In the genomic region with DNA sequence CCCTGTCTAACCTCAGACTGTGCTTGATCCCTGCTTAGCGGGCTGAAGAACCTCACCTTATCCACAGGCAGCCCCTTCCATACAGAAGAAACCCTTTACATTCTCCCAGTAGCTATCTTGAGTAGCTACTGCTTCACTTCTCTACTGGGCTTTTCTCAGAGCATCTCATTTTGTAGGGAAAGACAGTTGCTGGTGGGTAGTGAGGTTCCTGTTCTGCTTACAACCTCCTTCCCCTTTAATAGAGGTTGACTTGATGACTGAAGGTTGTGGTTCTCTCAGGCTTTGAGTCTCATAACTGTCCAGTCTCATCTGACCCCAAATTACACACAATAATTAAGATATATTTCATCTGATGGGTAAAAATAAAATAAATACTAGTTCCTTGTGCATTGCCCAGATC, we compare ENCODE assay signal across 16 mouse cellular contexts. TPM values are rescaled to one million over a fixed set of nuclear protein-coding genes. Genes with fewer than 3 reads are reported as not detected.
DNase-seq lines count a peak whose midpoint lies in the region; ATAC-seq and TF ChIP-seq lines count a peak whose summit lies in the region.
"Had no signal": no experiment of that assay in that cellular context is flagged by ENCODE, and none has a peak within 500 bp of the region (broad histone marks: within the 10 kb centered on the region; RNA-seq: fewer than 3 reads in every experiment).

No protein-coding gene starts in this region.

- TF ChIP-seq CTCF in MEL (IDR thresholded peaks at IDR 0.05 in 2 of 3, conservative IDR thresholded peaks at IDR 0.05 in 1 of 3; ENCODE audit: control insufficient read depth in 1 of 3, insufficient read depth in 1 of 3, low read depth in 2 of 3, low read length in 3 of 3, poor library complexity in 1 of 3, severe bottlenecking in 1 of 3) = no peak

- DNase-seq in MEL (ENCODE audit: low read depth, low spot score) (peak; percentile 55), MEL-GATA-1-ER (ENCODE audit: extremely low read depth, low read depth) (peak; percentile 34)
- DNase-seq in splenic B cell, adult 2 months (ENCODE audit: low read depth, low spot score) = peak; percentile 24
- no peak for DNase-seq in right cerebral cortex, adult 18-20 months
- DNase-seq: cerebellum, adult 18-20 months; cerebellum, adult 9-11 months; cerebellum, postnatal 36 days; gastrocnemius, adult 2 months; gastrocnemius, postnatal 36 days; heart, adult 2 months had no signal

- H3K4me3 ChIP-seq in MEL (ENCODE audit: control insufficient read depth in 1 of 2, insufficient read depth in 1 of 2, low read depth in 2 of 2, low read length in 2 of 2) = no peak overlapping the region
- H3K4me3 ChIP-seq in forebrain, embryonic 13.5 days = no peak overlapping the region
- H3K4me3 ChIP-seq: embryonic facial prominence, embryonic 10.5 days; gastrocnemius, adult 2 months; heart, adult 2 months; heart, embryonic 12.5 days; hindbrain, embryonic 15.5 days had no signal

- no peaks in the 10 kb centered on the region for H3K27me3 ChIP-seq in MEL (ENCODE audit: control insufficient read depth in 1 of 2, insufficient read depth in 2 of 2, low read length in 2 of 2)
- H3K27me3 ChIP-seq in splenic B cell, adult 2 months (ENCODE audit: control insufficient read depth, insufficient read depth, low read length, poor library complexity, severe bottlenecking) = no peaks in the 10 kb centered on the region
- H3K27me3 ChIP-seq in forebrain, embryonic 13.5 days = no peaks in the 10 kb centered on the region
- H3K27me3 ChIP-seq: heart, embryonic 12.5 days; hindbrain, embryonic 15.5 days had no signal

- no peak overlapping the region for H3K27ac ChIP-seq in MEL (ENCODE audit: control insufficient read depth, low read depth, low read length)
- no peak overlapping the region for H3K27ac ChIP-seq in forebrain, embryonic 13.5 days
- H3K27ac ChIP-seq: embryonic facial prominence, embryonic 10.5 days; gastrocnemius, adult 2 months; heart, adult 2 months; hindbrain, embryonic 15.5 days had no signal

- no peaks in the 10 kb centered on the region for H3K79me2 ChIP-seq in MEL (ENCODE audit: control insufficient read depth, insufficient read depth, low read length, poor library complexity)

- peak; percentile 80 for ATAC-seq in megakaryocyte, adult 5-6 weeks (ENCODE audit: poor library complexity, severe bottlenecking)
- no peak for ATAC-seq in forebrain, embryonic 13.5 days
- ATAC-seq: forebrain, embryonic 14.5 days had no signal

- H3K4me2 ChIP-seq in forebrain, embryonic 13.5 days = no peak overlapping the region
- H3K4me2 ChIP-seq: heart, embryonic 12.5 days; hindbrain, embryonic 15.5 days had no signal

- TF ChIP-seq EP300 in MEL (IDR thresholded peaks at IDR 0.05; ENCODE audit: low read depth in 1 of 2, low read length in 2 of 2) = no peak

- no peak for TF ChIP-seq POLR2A in MEL (IDR thresholded peaks at IDR 0.05; ENCODE audit: control insufficient read depth in 1 of 2, insufficient read depth in 1 of 2, low read depth in 1 of 2, low read length in 2 of 2, poor library complexity in 1 of 2)

- 83% methylated on average over 1 of the region's 1 CpGs for WGBS in forebrain, embryonic 13.5 days

- no peaks in the 10 kb centered on the region for H3K9me3 ChIP-seq in MEL (replicated peaks; ENCODE audit: insufficient read depth, low read length)
- H3K9me3 ChIP-seq in forebrain, embryonic 13.5 days (replicated peaks) = no peaks in the 10 kb centered on the region
- H3K9me3 ChIP-seq: embryonic facial prominence, embryonic 10.5 days; heart, embryonic 12.5 days; hindbrain, embryonic 15.5 days had no signal

- H3K9ac ChIP-seq in MEL (ENCODE audit: control insufficient read depth, low read depth, low read length, poor library complexity, severe bottlenecking) = no peak overlapping the region
- H3K9ac ChIP-seq in forebrain, embryonic 13.5 days = no peak overlapping the region
- H3K9ac ChIP-seq: heart, embryonic 12.5 days; hindbrain, embryonic 15.5 days had no signal

- TF ChIP-seq RAD21 in MEL (IDR thresholded peaks at IDR 0.05; ENCODE audit: low read depth, low read length) = no peak

- H3K36me3 ChIP-seq in MEL (ENCODE audit: control insufficient read depth in 1 of 2, insufficient read depth in 2 of 2, low read length in 2 of 2) = peaks cover 0 to 7% of the 10 kb centered on the region in 2 experiments; a peak in 1 of 4 replicates
- H3K36me3 ChIP-seq in splenic B cell, adult 2 months (ENCODE audit: control insufficient read depth, insufficient read depth, low read length, poor library complexity, severe bottlenecking) = no peaks in the 10 kb centered on the region
- no peaks in the 10 kb centered on the region for H3K36me3 ChIP-seq in forebrain, embryonic 13.5 days (ENCODE audit: poor library complexity, severe bottlenecking)
- H3K36me3 ChIP-seq: embryonic facial prominence, embryonic 10.5 days; heart, embryonic 12.5 days; hindbrain, embryonic 15.5 days had no signal

- H3K4me1 ChIP-seq in MEL (ENCODE audit: control insufficient read depth in 1 of 2, insufficient read depth in 2 of 2, low read length in 2 of 2) = peaks cover 11% of the 10 kb centered on the region in 2 experiments
- no peaks in the 10 kb centered on the region for H3K4me1 ChIP-seq in forebrain, embryonic 13.5 days
- H3K4me1 ChIP-seq: heart, embryonic 12.5 days; hindbrain, embryonic 15.5 days had no signal

TF ChIP-seq in MEL, 35 proteins besides CTCF, POLR2A, EP300 and RAD21:
- TF ChIP-seq ZNF384 (IDR thresholded peaks at IDR 0.05; ENCODE audit: low read depth, low read length) = no peak
- TF ChIP-seq POLR2AphosphoS2 (IDR thresholded peaks at IDR 0.05; ENCODE audit: low read length) = no peak

RNA-seq across cellular contexts. Expression of a gene that starts 50.1 kb away (rescaled TPM):
- total RNA-seq in MEL (2012; rRNA removed) = 0.12 and 0.13 TPM in 2 replicates
- polyA plus RNA-seq in MEL (2012; ENCODE audit: insufficient read depth in 1 of 2, insufficient read length in 2 of 2, low read depth in 1 of 2, low replicate concordance in 2 of 2, missing spikeins in 1 of 2) = under 1 TPM in 1 of 2 experiments, not detected in 1; 0.19 TPM
- 2.1 and 3.0 TPM in 2 replicates for total RNA-seq in megakaryocyte, adult 5-6 weeks (2015)
- total RNA-seq in megakaryocyte, adult 5-6 weeks (2017) = 0.53 and 0.59 TPM in 2 replicates
- 0.26 and 0.48 TPM in 2 replicates for polyA plus RNA-seq in forebrain, embryonic 13.5 days (2015; fragmentation: Nextera tagmentation; extraction: Ambion mirVana)
- total RNA-seq: gastrocnemius, adult 2 months; gastrocnemius, postnatal 36 days; heart, adult 2 months had no signal

RNA-seq across cellular contexts. Expression of a gene that starts 50.3 kb away (rescaled TPM):
- 7.9 and 11.7 TPM in 2 replicates for total RNA-seq in MEL (2012; rRNA removed)
- polyA plus RNA-seq in MEL (2012; ENCODE audit: insufficient read depth in 1 of 2, insufficient read length in 2 of 2, low read depth in 1 of 2, low replicate concordance in 2 of 2, missing spikeins in 1 of 2) = 10 to 100 TPM in 1 of 2 experiments, not detected in 1; 48.5 TPM
- total RNA-seq in megakaryocyte, adult 5-6 weeks (2015) = 121 and 123 TPM in 2 replicates
- 63.0 and 64.8 TPM in 2 replicates for total RNA-seq in megakaryocyte, adult 5-6 weeks (2017)
- polyA plus RNA-seq in forebrain, embryonic 13.5 days (2015; fragmentation: Nextera tagmentation; extraction: Ambion mirVana) = 8.0 and 8.3 TPM in 2 replicates
